Comparison of ENCODE assay signal across 30 mouse cellular contexts in genomic region chr1:84614596-84614995, GRCm38 (mm10).
DNase-seq lines count a peak whose midpoint lies in the region; ATAC-seq and TF ChIP-seq lines count a peak whose summit lies in the region.
"Had no signal": no experiment of that assay in that cellular context is flagged by ENCODE, and none has a peak within 500 bp of the region (broad histone marks: within the 10 kb centered on the region; RNA-seq: fewer than 3 reads in every experiment).

No protein-coding gene starts in this region.

- no peak overlapping the region for H3K4me3 ChIP-seq in forebrain, postnatal 0 days (ENCODE audit: low read depth, low read length)
- no peak overlapping the region for H3K4me3 ChIP-seq in forebrain, embryonic 11.5 days (ENCODE audit: low read depth, low read length)
- no peak overlapping the region for H3K4me3 ChIP-seq in hindbrain, postnatal 0 days (ENCODE audit: low read length)
- no peak overlapping the region for H3K4me3 ChIP-seq in hindbrain, embryonic 13.5 days
- H3K4me3 ChIP-seq: embryonic facial prominence, embryonic 10.5 days; embryonic facial prominence, embryonic 13.5 days; erythroblast, embryonic 14.5 days; forebrain, embryonic 15.5 days; heart, embryonic 12.5 days; heart, embryonic 15.5 days had no signal

- no peak overlapping the region for H3K9ac ChIP-seq in forebrain, postnatal 0 days
- H3K9ac ChIP-seq in forebrain, embryonic 11.5 days (ENCODE audit: low read length), result no peak overlapping the region
- no peak overlapping the region for H3K9ac ChIP-seq in hindbrain, postnatal 0 days (replicated peaks; ENCODE audit: low read length)
- no peak overlapping the region for H3K9ac ChIP-seq in hindbrain, embryonic 13.5 days
- H3K9ac ChIP-seq: embryonic facial prominence, embryonic 13.5 days; forebrain, embryonic 15.5 days; heart, embryonic 12.5 days; heart, embryonic 15.5 days had no signal

- no peaks in the 10 kb centered on the region for H3K27me3 ChIP-seq in forebrain, postnatal 0 days (ENCODE audit: insufficient read depth, low read length)
- H3K27me3 ChIP-seq in forebrain, embryonic 11.5 days (ENCODE audit: control insufficient read depth, insufficient read depth, low read length), result no peaks in the 10 kb centered on the region
- H3K27me3 ChIP-seq in hindbrain, postnatal 0 days (ENCODE audit: insufficient read depth, low read length), result no peaks in the 10 kb centered on the region
- H3K27me3 ChIP-seq in hindbrain, embryonic 13.5 days, result no peaks in the 10 kb centered on the region
- H3K27me3 ChIP-seq: CH12.LX; embryonic facial prominence, embryonic 13.5 days; forebrain, embryonic 15.5 days; heart, embryonic 12.5 days; heart, embryonic 15.5 days had no signal

- no peaks in the 10 kb centered on the region for H3K9me3 ChIP-seq in forebrain, postnatal 0 days (ENCODE audit: low read length)
- no peaks in the 10 kb centered on the region for H3K9me3 ChIP-seq in forebrain, embryonic 11.5 days (ENCODE audit: control insufficient read depth, low read length)
- H3K9me3 ChIP-seq in hindbrain, postnatal 0 days (ENCODE audit: low read length), result no peaks in the 10 kb centered on the region
- H3K9me3 ChIP-seq in hindbrain, embryonic 13.5 days, result no peaks in the 10 kb centered on the region
- H3K9me3 ChIP-seq: embryonic facial prominence, embryonic 10.5 days; embryonic facial prominence, embryonic 13.5 days; forebrain, embryonic 15.5 days; heart, embryonic 12.5 days; heart, embryonic 15.5 days had no signal

- 69% methylated on average over 7 of the region's 7 CpGs for WGBS in forebrain, postnatal 0 days
- WGBS in forebrain, embryonic 11.5 days, result 82% methylated on average over 7 of the region's 7 CpGs
- WGBS in hindbrain, postnatal 0 days, result 72% methylated on average over 7 of the region's 7 CpGs
- 82% methylated on average over 7 of the region's 7 CpGs for WGBS in hindbrain, embryonic 13.5 days

- no peak for DNase-seq in forebrain, postnatal 0 days
- DNase-seq in forebrain, embryonic 11.5 days (ENCODE audit: low spot score), result no peak
- no peak for DNase-seq in hindbrain, postnatal 0 days (ENCODE audit: low spot score)
- DNase-seq in layer of hippocampus, adult 8-10 months (ENCODE audit: low spot score in 2 of 2), result no peak
- DNase-seq: adrenal gland, postnatal 10 days; adrenal gland, postnatal 36 days; B cell, adult 2 months; cerebellum, adult 11 months; cerebellum, adult 2 months; cerebellum, adult 9-11 months; cerebellum, postnatal 25 days; embryo, embryonic 11 days; gastrocnemius, postnatal 25 days; heart, adult 18-20 months; heart, postnatal 14 days; heart, postnatal 4 days; kidney, adult 2 months had no signal

- H3K36me3 ChIP-seq in forebrain, postnatal 0 days (ENCODE audit: insufficient read depth), result no peaks in the 10 kb centered on the region
- H3K36me3 ChIP-seq in forebrain, embryonic 11.5 days (ENCODE audit: control insufficient read depth, insufficient read depth, low read length), result no peaks in the 10 kb centered on the region
- H3K36me3 ChIP-seq in hindbrain, postnatal 0 days (ENCODE audit: insufficient read depth, low read length), result no peaks in the 10 kb centered on the region
- H3K36me3 ChIP-seq in hindbrain, embryonic 13.5 days, result no peaks in the 10 kb centered on the region
- H3K36me3 ChIP-seq: embryonic facial prominence, embryonic 10.5 days; embryonic facial prominence, embryonic 13.5 days; forebrain, embryonic 15.5 days; G1E; heart, embryonic 12.5 days; heart, embryonic 15.5 days had no signal

- no peak overlapping the region for H3K4me2 ChIP-seq in forebrain, postnatal 0 days (ENCODE audit: low read depth)
- no peak overlapping the region for H3K4me2 ChIP-seq in forebrain, embryonic 11.5 days (ENCODE audit: low read depth, low read length, severe bottlenecking)
- no peak overlapping the region for H3K4me2 ChIP-seq in hindbrain, postnatal 0 days (ENCODE audit: low read depth, low read length)
- H3K4me2 ChIP-seq in hindbrain, embryonic 13.5 days, result no peak overlapping the region
- H3K4me2 ChIP-seq: embryonic facial prominence, embryonic 13.5 days; forebrain, embryonic 15.5 days; heart, embryonic 12.5 days; heart, embryonic 15.5 days had no signal

- no peak for TF ChIP-seq CTCF in forebrain, postnatal 0 days (IDR thresholded peaks at IDR 0.05; ENCODE audit: low read depth)
- no peak for TF ChIP-seq CTCF in hindbrain, postnatal 0 days (IDR thresholded peaks at IDR 0.05; ENCODE audit: low read depth)

- H3K4me1 ChIP-seq in forebrain, postnatal 0 days (ENCODE audit: insufficient read depth), result peaks cover 6% of the 10 kb centered on the region
- H3K4me1 ChIP-seq in forebrain, embryonic 11.5 days (replicated peaks; ENCODE audit: control insufficient read depth, insufficient read depth, low read length), result peaks cover 5% of the 10 kb centered on the region; the same call in 1 of the 2 replicates
- peaks cover 13% of the 10 kb centered on the region for H3K4me1 ChIP-seq in hindbrain, postnatal 0 days (ENCODE audit: insufficient read depth, low read length)
- H3K4me1 ChIP-seq in hindbrain, embryonic 13.5 days (replicated peaks), result peaks cover 76% of the 10 kb centered on the region
- H3K4me1 ChIP-seq: heart, embryonic 15.5 days had no signal

- peak; percentile 59 for ATAC-seq in forebrain, postnatal 0 days
- no peak for ATAC-seq in forebrain, embryonic 11.5 days (replicated peaks; ENCODE audit: low FRiP score)
- ATAC-seq in hindbrain, postnatal 0 days, result peak; percentile 34; the same call in 1 of the 2 replicates
- no peak for ATAC-seq in hindbrain, embryonic 13.5 days (ENCODE audit: low FRiP score)
- ATAC-seq in common myeloid progenitor, adult 5-6 weeks (replicated peaks; ENCODE audit: low read depth, poor library complexity, severe bottlenecking), result peak; percentile 61
- no peak for ATAC-seq in frontal cortex, adult (ENCODE audit: low TSS enrichment)
- ATAC-seq: forebrain, embryonic 15.5 days; intestine, postnatal 0 days; Patski had no signal

- no peak overlapping the region for H3K27ac ChIP-seq in forebrain, postnatal 0 days (ENCODE audit: low read depth, low read length)
- H3K27ac ChIP-seq in forebrain, embryonic 11.5 days (ENCODE audit: low read depth, low read length), result no peak overlapping the region
- no peak overlapping the region for H3K27ac ChIP-seq in hindbrain, postnatal 0 days
- H3K27ac ChIP-seq in hindbrain, embryonic 13.5 days, result no peak overlapping the region
- H3K27ac ChIP-seq: embryonic facial prominence, embryonic 10.5 days; embryonic facial prominence, embryonic 13.5 days; forebrain, embryonic 15.5 days; heart, embryonic 15.5 days had no signal

Comparison
In these comparisons a context has a peak if more than half of its experiments do, and no peak if none do; other contexts are left out.
1. ATAC-seq: peak in forebrain, postnatal 0 days (single experiment), hindbrain, postnatal 0 days (single experiment) and common myeloid progenitor, adult 5-6 weeks (single experiment); none in forebrain, embryonic 11.5 days (single experiment), hindbrain, embryonic 13.5 days (single experiment) and frontal cortex, adult (single experiment).